Mouse (Mus musculus) heart, postnatal 14 days (tissue): ENCODE results near the gene Syne3. TPM values are rescaled to one million over a fixed set of nuclear protein-coding genes. Genes with fewer than 3 reads are reported as not detected.
A peak's percentile ranks its signal among the peaks of the same experiment; 100 is the strongest.

Source experiments
- DNase-seq, 2 experiments: peaks; one replicate each; pipeline ENCODE4 v3.0.0; 2021 to 2022
- intact Hi-C: fragments of 180-260 bp; cut with DNase I; formaldehyde crosslinking; loops from one replicate; pipeline ENCODE4 v1.15.1; 2025
- total RNA-seq, 2 experiments: library from RNA; stranded (reverse); gene quantifications; 2 replicates each; pipeline ENCODE4 v1.2.3; 2021

The Syne3 gene
- total RNA-seq, 2 experiments from 2014 or later, result 5.2 to 6.1 TPM

DNA sequence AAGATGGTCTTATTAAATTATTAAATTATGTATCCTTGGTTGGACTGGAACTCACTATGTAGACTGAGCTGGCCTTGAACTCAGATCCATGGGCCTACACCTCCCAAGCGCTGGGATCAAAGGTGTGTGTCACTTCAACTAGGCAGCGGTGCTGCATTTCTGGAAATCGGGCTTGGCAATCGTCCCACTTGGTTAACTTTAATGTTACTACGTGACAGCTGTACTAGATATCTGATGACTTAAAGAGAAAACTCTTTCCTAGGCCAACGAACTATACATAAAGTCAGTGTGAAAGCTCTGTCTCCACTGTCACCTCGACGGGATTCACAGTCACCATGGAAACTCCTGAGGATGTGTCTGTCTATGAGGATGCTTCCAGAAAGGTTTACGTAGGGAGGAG, 20.3 kb upstream of the Syne3 start:
- DNase-seq, result no peak
- intact Hi-C loops, result loop anchor here (10.0 kb wide), 2 partner anchors 275 to 775 kb away; partner anchors contain the start of gene Dicer1

DNA sequence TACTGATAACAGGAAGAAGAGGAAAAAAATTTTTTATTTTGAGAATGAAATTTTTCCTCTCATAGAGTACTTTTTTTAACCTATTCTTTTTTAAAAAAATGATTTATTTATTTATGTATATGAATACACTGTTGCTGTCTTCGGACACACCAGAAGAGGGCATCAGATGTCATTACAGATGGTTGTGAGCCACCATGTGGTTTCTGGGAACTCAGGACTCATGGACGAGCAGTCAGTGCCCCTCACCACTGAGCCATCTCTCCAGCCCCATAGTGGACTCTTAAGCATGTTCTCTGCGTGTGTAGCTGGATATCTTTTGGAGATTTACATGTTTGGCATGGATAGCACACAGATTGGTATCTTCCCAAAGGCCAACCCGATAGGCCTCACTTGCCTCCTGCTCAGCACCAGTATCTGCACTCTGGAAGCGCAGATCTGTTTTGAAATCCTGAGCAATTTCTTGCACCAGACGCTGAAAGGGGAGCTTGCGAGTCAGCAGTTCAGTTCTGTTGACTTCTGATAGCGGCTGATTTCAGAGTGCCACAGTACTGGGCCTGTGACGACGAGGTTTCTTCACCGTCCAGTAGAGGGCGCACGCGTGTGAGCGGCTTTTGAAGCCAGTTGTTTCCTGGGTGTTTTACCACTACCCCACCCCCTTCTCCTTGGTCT, 17.8 kb upstream of the Syne3 start:
- DNase-seq, result peak; percentile 74 to 79
- intact Hi-C loops, result loop anchor here (10.0 kb wide), 1 partner anchor 273 kb away; the partner anchor contains the start of gene Dicer1

DNA sequence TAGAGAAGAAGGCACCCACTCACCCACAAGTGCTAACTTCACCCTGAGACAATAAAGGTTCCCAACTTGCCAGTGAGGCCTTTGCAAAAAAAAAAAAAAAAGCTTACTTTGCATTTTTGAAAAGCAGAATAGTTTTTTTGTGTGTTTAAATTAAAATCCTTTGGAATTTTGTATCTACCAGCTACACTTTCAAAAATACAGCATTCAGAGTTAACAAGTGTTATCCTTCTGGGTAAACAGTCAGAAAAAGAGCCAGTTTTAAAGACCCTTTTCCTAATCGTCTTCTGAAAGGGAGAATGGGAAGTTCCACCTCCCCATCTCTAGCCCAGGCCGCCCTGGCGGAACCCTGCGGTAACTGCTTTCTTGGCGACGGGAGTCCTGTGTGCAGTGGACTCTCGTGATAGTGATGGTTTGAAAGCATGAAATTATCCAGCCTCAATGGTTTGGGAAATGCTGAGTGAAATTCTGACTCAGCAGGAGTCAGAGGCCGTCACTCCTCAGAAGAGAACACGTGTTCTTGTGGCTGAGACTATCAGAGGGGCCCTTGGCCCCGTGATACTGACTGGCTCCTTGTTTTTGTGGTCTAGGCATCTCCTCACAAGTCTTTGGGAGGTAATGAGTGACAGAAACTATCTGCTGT, 16.5 kb upstream of the Syne3 start:
- intact Hi-C loops, result loop anchor here (1.0 to 10.0 kb wide), 2 partner anchors 74 to 271 kb away; partner anchors contain the start of gene Dicer1

DNA sequence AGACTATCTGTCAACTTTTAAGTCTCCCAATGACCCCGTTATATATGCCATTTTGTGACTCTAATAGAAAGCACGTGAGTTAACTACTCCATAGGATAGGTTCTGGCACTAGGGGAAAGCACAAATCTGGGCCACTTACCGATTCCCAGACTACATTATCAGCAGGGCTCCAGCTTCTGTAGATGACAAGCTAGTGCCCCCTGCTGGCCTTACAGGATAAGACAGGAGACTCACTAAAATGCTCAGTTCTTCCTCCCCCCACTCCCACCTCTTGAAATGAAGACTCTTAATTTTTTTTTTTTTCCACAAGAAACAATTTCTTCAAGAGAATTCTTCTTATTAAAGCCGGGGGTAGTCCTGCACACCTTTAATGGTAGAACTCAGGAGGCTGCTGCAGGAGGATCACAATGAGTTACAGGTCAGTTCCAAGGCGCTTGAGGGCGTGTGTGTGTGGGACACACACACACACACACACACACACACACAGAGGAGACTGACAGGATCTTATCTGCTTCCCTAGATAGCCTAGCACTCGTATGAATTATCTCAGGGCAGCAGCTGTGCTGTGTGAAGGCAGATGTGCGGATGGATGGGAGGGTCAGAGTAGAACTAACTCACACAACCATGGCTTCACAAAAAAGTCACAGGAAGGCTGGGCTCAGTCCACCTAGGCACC, 15.8 kb upstream of the Syne3 start:
- peak; percentile 71 to 83 for DNase-seq
- intact Hi-C loops, result loop anchor here (1.0 to 10.0 kb wide), 2 partner anchors 73 to 271 kb away; partner anchors contain the start of gene Dicer1

More for the DNA sequence above, 16.5 kb upstream of the Syne3 start:
- no peak for DNase-seq

DNA sequence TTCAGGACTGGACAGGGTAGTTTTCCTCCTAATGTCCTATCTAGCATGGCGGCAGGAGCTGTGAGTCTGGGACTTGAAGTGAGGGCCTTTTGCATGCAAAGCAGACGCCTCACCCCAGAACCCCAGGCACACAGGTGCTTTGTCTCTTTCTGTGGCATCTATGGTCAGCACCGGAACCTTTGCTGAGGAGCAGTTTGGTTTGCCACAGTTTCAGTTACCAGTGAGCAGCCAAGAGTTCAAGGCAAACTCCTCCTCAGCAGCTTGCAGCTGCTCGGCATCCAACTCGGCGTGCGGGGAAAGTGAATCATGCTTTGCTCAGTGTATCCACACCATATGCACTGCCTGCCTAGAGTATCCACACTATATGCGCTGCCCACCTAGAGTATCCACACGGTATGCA, 13.2 kb upstream of the Syne3 start:
- intact Hi-C loops, result loop anchor here (10.0 kb wide), 1 partner anchor 268 kb away; the partner anchor contains the start of gene Dicer1
- no peak for DNase-seq

DNA sequence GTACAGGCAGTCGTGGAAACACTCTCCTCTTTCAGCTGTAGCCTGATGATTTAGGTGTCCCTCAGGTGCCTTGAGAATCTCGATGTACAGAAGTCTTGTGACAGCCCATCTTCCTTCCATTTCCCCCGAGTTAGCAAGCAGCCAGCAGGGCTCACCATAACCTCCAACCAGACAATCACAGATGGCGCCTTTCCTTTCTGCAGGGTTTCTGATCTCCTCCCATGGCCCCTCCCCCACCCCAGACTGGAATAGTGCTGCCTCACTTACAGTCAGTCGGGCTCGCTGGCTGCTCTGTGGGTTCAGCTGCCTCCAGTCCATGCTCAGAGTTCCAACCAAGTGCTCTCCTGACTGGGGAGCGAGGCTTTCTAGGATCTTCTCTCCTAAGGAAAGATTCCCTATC, 12.5 kb upstream of the Syne3 start:
- intact Hi-C loops, result loop anchor here (10.0 kb wide), 1 partner anchor 267 kb away; the partner anchor contains the start of gene Dicer1

DNA sequence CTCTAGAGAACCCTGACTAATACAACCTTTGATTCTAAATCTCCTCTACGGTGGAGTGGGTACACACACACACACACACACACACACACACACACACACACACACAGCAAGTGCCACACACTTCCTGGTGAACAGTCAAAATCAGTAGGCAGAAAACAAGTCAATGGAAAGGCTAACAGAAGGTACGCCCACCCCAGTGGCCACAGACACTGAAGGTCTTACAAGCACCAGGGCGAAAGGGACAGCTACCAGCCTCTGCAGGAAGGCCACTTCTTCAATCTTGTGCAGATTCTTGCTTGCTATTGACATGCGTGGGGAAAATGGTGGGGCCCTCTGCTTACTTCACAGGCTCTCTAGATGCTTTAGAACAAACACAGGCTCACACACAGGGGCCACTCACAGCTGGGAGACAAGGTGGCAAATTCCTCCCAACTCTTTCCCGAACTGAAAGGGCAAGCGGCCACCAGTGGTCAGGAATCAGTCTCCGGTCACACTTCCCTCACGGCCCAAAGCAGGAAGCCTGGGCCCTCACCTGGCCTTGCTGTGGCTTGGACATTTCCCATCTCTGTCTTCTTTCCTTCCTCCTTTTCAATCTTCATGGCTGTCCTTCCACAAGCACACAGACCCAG, 11.9 kb upstream of the Syne3 start:
- DNase-seq, result no peak
- intact Hi-C loops, result loop anchor here (10.0 kb wide), 1 partner anchor 267 kb away; the partner anchor contains the start of gene Dicer1

More for the DNA sequence above, 12.5 kb upstream of the Syne3 start:
- no peak for DNase-seq

DNA sequence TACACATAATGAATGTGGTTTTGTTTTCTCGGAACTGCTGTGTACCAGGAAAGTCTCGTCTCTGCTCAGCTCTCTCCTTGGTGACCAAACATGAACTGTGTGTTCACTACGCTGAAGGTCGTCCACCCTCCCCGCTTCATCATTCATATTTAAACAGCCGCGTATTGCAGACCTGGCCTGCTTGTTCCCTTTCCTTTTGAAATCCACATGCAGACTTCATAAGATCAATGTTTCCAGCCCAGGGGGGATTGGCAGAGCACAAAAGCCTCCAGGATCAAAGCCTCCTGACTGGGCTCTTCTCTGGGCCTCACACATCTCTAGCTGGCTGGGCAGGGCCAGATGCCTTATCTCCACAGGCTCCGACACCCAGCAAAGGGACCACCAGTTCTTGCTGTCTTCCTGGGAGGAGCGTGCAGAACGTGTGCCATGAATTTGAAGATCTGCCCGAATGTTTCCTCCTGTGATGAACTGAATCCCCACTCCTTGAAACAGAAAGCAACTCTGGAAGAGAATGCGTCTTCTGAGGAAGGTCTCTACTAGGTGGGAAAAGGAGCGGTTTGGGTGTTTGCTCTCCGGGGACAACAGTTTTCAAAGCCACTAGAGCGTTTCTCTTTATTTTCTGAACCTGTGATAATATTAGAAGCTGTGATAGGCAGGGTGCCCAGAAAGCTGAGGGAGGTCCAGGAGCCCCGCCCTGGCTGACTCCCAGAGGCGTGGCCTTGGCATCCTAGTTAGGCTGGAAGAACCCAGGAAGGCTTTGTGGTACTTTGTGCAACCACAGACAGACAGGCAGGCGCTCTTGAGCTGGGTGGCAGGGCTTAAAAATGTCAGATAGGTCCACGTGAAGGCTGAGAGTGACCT, 10.0 kb upstream of the Syne3 start:
- intact Hi-C loops, result loop anchor here (10.0 kb wide), 1 partner anchor 265 kb away; the partner anchor contains the start of gene Dicer1
- peak; percentile 70 to 81 for DNase-seq

DNA sequence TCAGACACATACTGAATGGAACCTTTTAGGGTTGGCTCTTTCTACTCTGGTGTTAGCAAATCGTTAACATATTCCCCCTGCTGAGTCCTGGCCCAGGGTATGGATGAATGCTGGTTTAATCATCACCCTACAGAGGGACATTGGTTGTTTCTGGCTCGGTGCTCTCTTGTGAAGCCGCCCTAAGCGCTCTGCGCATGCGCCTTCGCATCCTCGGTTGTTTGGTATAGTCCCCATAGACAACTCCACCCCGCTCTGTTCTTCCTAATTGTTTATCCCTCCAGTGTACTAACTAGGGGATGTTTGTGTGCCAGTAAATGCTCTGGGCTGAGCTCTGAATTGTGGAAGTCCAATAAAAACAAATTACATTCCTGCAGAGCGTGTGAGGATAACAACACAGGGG, 7.0 kb upstream of the Syne3 start:
- no peak for DNase-seq
- intact Hi-C loops, result no loop called here

DNA sequence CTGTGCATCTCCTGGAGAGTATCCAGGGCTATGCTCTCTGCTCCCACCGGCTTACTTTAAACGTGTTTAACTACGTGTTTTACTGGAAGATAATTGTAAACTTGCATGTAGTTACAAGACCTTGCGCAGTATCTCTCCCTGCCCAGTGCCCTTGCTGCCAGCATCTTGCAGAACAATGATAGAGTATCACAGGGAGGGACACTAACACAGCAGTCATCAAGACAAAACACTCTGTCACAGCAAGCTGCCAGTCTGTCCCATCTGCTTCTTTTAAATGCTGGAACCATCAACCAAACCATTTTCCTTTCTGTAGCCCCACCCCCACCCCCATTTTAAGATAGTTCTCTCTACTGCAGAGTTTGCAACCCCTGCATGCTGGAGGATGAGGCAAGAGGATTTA, 6.6 kb upstream of the Syne3 start:
- intact Hi-C loops, result no loop called here
- DNase-seq, result no peak

DNA sequence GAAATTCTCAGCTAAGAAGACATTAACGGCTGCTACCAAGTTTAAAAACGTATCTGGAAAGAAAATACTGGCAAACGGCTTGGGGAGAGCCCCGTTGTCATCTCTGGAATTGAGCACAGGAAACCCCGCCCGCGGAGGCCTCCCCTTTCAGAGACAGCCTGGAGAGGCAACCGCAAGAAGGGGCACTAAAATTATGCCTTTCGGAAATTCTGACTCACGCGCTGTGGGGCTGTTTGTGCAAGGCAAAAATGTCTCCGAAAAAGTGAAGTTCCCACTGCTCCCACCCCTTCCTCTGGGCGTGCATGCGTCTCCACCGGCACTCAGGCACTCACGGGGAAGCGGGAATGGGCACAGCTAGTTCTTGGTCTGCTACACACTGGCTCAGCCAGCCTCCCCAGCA, 3.5 kb upstream of the Syne3 start:
- DNase-seq, result peak; percentile 66 to 73
- intact Hi-C loops, result no loop called here

DNA sequence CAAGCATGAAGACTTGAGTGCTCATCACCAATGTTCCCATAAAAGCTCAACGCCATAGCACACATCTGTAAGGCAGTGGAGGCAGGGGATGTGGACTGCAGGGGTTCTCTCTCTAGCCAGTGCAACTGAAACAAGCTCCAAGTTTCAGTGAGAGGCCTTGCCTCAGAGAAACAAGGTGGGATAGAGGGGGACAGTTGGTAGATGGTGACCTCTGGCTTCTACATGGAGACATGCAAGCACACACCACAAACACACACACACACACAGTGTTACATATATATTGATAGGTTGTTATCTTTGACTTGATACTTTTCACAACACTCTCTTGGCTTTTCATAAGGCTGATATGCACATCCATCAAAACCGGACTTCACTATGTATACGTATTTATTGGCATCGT, 2.7 kb upstream of the Syne3 start:
- intact Hi-C loops, result no loop called here
- no peak for DNase-seq

DNA sequence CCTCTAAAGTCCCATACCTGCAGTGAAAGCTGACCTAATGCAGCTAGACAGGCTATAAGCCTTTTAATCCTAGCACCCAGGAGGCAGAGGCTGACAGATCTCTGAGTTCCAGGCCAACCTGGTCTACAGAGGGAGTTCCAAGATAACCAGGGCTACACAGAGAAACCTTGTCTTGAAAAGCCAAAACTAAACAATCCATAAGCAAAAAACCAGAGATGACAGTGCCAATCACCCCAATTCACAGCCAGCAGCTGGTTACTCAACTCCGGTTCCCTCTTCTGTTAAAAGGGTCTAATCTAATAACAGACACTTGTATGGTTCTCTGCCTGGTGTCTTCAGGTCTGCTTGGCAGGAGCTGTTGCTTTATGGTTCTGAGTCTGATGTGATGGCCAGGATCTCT, 2.0 kb upstream of the Syne3 start:
- intact Hi-C loops, result no loop called here
- no peak for DNase-seq

DNA sequence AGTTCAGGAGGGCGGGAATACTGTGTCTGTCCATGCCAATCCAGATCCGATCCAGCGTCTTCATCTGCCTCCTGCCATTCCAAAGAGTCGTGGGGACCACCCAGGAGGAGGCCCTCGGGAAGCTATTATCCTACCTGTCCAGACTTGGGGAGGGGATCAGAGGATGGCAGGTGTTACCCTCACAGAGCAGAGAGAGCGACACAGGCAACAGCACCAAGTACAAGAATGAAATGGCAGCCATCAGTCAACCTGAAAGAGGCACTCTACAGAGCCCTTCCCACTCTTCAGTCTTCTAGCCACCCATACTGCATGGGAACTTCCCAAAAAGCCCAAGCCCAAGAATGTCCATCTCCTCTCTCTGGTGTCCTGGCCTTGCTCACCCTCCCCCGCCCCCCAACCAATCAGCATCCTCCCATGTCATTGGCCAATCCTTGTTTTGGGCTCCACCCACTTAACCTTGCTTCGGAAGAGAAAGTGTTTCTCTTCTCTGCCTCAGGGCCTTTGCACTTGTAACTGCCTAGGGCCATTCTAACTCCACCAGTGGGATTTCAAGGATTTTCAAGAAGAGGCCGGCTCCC, 693 bp upstream of the Syne3 start:
- DNase-seq, result no peak
- intact Hi-C loops, result no loop called here

DNA sequence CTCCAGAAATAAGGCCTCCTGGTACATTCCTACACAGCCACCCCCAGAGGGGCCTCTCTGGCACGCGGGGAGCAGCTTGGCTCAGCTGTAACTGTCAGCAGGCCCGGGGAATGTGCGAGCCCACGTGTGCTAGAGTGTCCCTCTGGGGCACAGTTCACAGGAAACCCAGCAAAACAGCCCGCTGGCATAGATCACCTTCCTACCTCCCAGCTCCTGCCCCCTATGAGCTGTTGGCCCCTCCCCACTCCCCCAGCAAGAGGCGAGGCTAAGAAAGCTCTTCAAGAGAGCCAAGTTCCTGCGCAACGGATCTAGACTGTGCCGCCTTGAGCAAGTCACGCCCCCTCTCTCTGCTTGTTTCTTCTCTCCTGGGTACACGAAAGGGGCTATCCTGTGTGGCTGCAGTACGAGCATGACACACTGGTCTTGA, 844 bp downstream of the Syne3 start:
- DNase-seq, result peak in 1 of 2 experiments; percentile 65
- intact Hi-C loops, result no loop called here

DNA sequence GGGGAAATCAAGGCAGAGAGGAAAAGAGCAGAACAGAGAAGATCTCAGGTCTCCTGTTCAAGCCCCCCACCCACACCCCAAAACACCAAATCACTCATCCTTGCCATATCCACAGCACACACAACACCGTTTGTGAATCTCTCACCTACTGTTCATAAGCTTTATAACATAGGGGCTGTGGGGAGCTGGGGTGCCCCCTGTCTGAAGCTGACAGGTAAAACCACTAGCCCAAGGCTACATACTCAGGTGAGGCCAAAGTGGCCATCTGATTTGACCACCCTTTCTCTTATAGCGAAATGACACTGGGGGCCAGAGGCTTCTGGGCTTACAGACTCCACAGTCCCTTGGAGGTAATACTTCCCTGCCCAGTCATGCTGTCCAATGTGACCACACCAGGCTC, 1.5 kb downstream of the Syne3 start:
- intact Hi-C loops, result no loop called here
- no peak for DNase-seq

DNA sequence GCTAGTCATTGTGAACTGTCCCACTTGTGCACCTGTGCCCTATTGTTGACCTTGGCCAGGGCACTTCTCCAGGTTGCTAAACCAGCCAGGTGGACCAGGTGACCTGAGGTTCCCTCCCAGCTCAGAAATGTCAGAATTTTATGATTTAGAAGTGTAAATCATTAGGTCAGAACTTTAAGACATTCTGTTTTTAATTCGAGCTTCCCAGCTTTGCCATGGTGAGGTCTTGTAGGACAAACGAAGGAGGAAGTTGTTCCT, 4.0 kb downstream of the Syne3 start:
- no peak for DNase-seq
- intact Hi-C loops, result no loop called here

DNA sequence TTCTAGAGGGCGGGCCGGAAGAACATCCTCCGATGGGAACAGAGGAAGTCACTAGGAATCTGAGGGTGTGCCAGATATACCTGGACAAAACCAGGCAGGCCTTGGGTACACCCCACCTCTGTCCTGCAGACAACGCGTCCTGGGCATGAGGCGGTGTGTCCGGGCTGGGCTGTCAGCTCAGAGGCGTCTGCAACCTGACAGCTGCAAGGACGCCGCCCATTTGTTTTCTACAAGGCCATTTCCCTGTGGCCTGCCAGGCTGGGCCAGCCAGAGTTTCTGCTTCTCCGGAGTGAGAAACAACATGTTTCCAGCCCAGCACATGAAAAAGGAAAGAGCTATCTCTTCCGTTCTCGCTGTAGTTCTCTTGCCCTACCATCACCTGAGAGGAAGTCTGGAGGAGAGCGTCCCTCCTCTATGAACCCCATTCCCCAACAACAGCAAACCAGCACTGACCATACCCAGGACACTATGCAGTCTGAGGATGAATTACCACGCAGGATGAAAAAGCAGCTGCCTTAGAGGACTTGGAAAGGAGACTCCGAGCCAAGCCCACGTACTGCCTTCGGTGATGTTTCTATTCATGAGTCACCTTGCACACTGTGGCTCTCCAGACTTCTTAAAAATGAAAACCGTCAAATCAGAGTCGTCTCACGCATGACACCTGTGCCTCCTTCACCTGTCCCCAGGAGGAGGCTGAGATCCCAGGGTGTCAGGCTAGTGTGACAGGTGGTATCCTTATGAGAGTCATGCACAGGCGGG, 4.5 kb downstream of the Syne3 start:
- intact Hi-C loops, result no loop called here
- no peak for DNase-seq

DNA sequence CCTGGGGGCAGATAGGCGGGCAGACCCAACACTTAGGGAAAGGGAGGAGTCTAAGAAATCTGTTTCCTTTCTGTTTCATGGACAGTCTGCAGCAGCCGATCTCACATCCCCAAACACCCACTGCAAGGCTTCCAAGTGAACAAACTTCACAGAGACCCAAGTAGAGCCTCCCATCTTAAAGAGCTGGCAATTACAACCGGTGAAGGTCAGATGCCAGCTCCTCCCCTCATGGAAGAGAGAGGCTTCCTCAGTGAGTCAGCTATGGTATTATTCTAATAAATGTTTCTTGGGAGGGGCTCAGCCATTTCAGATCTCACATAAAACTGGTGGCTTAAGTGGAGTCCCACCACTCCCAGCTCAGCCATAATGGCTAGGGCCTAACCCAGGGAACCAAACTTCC, 5.9 kb downstream of the Syne3 start:
- intact Hi-C loops, result no loop called here
- DNase-seq, result no peak
